Mouse (Mus musculus) cortical plate, adult 2 months (tissue): Measurements from ENCODE around the gene Llgl1.

ENCODE experiments used
- CTCF ChIP-seq: fragments of 200-500 bp; IDR thresholded peaks from 2 replicates; pipeline ENCODE4 v1.5.1; 2011; ENCODE audit warnings: mild to moderate bottlenecking, control low read depth, low read length; ENCODE audit not compliant: insufficient read depth; ENCODE audit errors: extremely low read depth
- POLR2A ChIP-seq: fragments of 200-500 bp; IDR thresholded peaks from 2 replicates; pipeline ENCODE4 v1.6.1; 2011; ENCODE audit warnings: mild to moderate bottlenecking, low read length, control low read depth; ENCODE audit not compliant: insufficient read depth; ENCODE audit errors: extremely low read depth

DNA sequence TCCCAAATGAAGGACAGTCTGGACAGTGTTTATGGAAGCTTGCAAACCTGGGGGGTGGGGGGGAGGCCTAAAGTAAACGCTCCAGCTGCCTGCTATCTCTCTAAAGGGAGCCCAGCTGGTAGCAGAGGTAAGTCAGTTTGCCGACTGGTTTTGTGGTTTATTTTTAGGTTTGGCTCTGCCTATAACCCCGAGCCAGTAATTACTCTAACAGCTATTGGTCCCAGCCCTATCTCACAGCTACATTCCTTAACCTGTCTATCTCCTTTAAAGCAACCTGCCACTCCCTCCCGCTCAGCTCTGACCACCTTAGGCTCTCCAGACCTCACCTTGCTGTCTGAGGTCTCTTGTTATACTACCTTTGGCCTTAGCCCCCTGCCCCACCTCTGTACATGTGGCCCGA, 19.7 kb downstream of the Llgl1 start:
- no peak for TF ChIP-seq CTCF
- TF ChIP-seq POLR2A = no peak
